Mouse (Mus musculus) neural tube, embryonic 15.5 days (tissue): ENCODE measurements at regions not wholly inside any gene's neighbourhood (a gene's known extent, or its start where the extent isn't known, plus 50 kb on each side); places are given as distances from the start of the nearest gene placed in this dataset.

Source experiments
- ATAC-seq: fragments of 200-750 bp; cut with Nextera tagmentation; 2 replicates; pipeline ENCODE4 v1.8.0; 2017; ENCODE audit warnings: mild to moderate bottlenecking, moderate TSS enrichment, moderate library complexity; ENCODE audit not compliant: low FRiP score
- H3K27ac ChIP-seq: fragments of 300-500 bp; sonication (generic); replicated peaks from 2 replicates; pipeline ENCODE4 v1.5.1; 2015; ENCODE audit warnings: mild to moderate bottlenecking, inconsistent platforms
- H3K27me3 ChIP-seq: fragments of 300-500 bp; sonication (generic); replicated peaks from 2 replicates; pipeline ENCODE4 v1.6.1; 2015; ENCODE audit warnings: inconsistent platforms
- H3K36me3 ChIP-seq: fragments of 300-500 bp; sonication (generic); 2 replicates; pipeline ENCODE4 v1.6.1; 2015; ENCODE audit warnings: inconsistent platforms
- H3K4me1 ChIP-seq: fragments of 300-500 bp; sonication (generic); 2 replicates; pipeline ENCODE4 v1.6.1; 2015; ENCODE audit warnings: inconsistent platforms
- H3K4me2 ChIP-seq: fragments of 300-500 bp; sonication (generic); 2 replicates; pipeline ENCODE4 v1.6.1; 2015; ENCODE audit warnings: inconsistent platforms, mild to moderate bottlenecking, moderate library complexity
- H3K4me3 ChIP-seq: fragments of 300-500 bp; sonication (generic); replicated peaks from 2 replicates; pipeline ENCODE4 v1.5.1; 2015; ENCODE audit warnings: mild to moderate bottlenecking, inconsistent platforms
- H3K9ac ChIP-seq: fragments of 300-500 bp; sonication (generic); replicated peaks from 2 replicates; pipeline ENCODE4 v1.6.1; 2015; ENCODE audit warnings: mild to moderate bottlenecking, inconsistent platforms
- H3K9me3 ChIP-seq: fragments of 300-500 bp; sonication (generic); replicated peaks from 2 replicates; pipeline ENCODE4 v1.6.1; 2016; ENCODE audit warnings: inconsistent platforms
- WGBS: fragments of 180-500 bp; shearing (Covaris S2); methylation state at CpG from one replicate; pipeline ENCODE4 v1.1.7; 2015; ENCODE audit warnings: mixed read lengths; 5-methylcytosine and 5-hydroxymethylcytosine counted together

GRCm38 (mm10) chr5:119507709-119508108 is 162.8 kb upstream of the Tbx3 start:
- Histone ChIP-seq H3K9me3 (no peaks in the 10 kb centered on the region), H3K4me3 (no peak overlapping the region), H3K9ac (no peak overlapping the region), H3K36me3 (no peaks in the 10 kb centered on the region), H3K4me2 (no peak overlapping the region), H3K27me3 (no peaks in the 10 kb centered on the region), H3K4me1 (no peaks in the 10 kb centered on the region), H3K27ac (no peak overlapping the region)
- 49% methylated on average over 14 of the region's 14 CpGs for WGBS
- no peak for ATAC-seq

GRCm38 (mm10) chr5:119518506-119519252 is 151.8 kb upstream of the Tbx3 start:
- Histone ChIP-seq H3K4me3 (no peak overlapping the region), H3K9me3 (no peaks in the 10 kb centered on the region), H3K4me1 (no peaks in the 10 kb centered on the region), H3K27ac (no peak overlapping the region), H3K9ac (no peak overlapping the region), H3K4me2 (no peak overlapping the region), H3K27me3 (no peaks in the 10 kb centered on the region), H3K36me3 (no peaks in the 10 kb centered on the region)
- WGBS: 74% methylated on average over 19 of the region's 19 CpGs
- ATAC-seq: no peak

- no peaks in the 10 kb centered on the region for H3K9me3 ChIP-seq
- no peak overlapping the region for H3K4me3 ChIP-seq
- H3K4me1 ChIP-seq: 0 out of 2 replicates have a peak, but pooled peaks cover 6% of the 10 kb centered on the region
- no peak overlapping the region for H3K27ac ChIP-seq
- H3K4me2 ChIP-seq: no peak overlapping the region
- 46% methylated on average over 4 of the region's 4 CpGs for WGBS
- H3K36me3 ChIP-seq: no peaks in the 10 kb centered on the region
- H3K27me3 ChIP-seq: no peaks in the 10 kb centered on the region
- ATAC-seq: no peak
- H3K9ac ChIP-seq: no peak overlapping the region
Measured at GRCm38 (mm10) chr5:119524171-119524570, 146.3 kb upstream of the Tbx3 start.

- Histone ChIP-seq H3K27me3 (no peaks in the 10 kb centered on the region), H3K36me3 (no peaks in the 10 kb centered on the region), H3K9me3 (no peaks in the 10 kb centered on the region), H3K4me1 (0 out of 2 replicates have a peak, but pooled peaks cover 6% of the 10 kb centered on the region), H3K4me3 (no peak overlapping the region), H3K4me2 (no peak overlapping the region), H3K9ac (no peak overlapping the region), H3K27ac (no peak overlapping the region)
- no peak for ATAC-seq
- 60% methylated on average over 5 of the region's 5 CpGs for WGBS
Measured at GRCm38 (mm10) chr5:119525960-119526359, 144.5 kb upstream of the Tbx3 start.

DNA sequence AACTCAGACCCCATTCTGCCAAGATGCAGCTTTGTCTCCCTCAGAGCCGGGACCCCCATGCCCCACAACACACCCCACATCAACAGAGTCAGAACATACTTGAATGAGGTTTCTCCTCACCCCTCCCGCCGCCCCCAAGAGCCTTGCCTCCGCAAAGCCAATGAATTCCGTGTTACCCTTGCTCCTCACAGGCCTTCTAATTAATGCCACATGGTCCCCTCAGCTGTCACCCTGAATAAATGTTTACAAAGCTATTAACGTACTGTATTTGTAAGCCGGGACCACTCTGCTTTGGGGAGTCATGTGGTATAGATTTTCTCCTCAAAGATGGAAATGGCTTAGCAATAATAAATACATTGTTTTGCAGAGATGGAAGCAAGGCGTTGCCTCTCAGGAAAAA is 140.5 kb upstream of the Tbx3 start:
- H3K27ac ChIP-seq: no peak overlapping the region
- H3K4me1 ChIP-seq: no peaks in the 10 kb centered on the region
- WGBS: 53% methylated on average over 8 of the region's 8 CpGs
- no peak overlapping the region for H3K9ac ChIP-seq
- no peaks in the 10 kb centered on the region for H3K27me3 ChIP-seq
- no peaks in the 10 kb centered on the region for H3K36me3 ChIP-seq
- ATAC-seq: no peak
- H3K9me3 ChIP-seq: no peaks in the 10 kb centered on the region
- H3K4me2 ChIP-seq: no peak overlapping the region
- no peak overlapping the region for H3K4me3 ChIP-seq

DNA sequence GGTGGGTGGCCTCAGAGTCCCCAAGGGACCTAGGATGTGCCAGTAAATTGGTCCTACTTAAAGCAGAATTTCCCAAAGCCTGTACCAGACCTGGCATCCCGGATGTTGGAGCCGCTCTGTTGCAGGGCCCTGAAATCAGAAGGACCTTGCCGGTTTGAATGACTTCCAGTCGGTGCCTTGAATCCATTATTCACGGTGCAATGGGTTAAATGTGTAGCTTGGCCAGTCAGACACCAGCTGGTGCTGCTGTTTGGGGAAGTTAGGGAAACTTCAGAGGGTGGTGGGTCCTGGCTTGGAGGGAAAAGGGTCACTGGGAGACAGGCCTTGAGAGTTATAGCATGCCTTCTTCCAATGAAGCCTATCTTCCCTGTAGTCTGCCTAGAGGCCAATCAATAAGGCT is 135.5 kb upstream of the Tbx3 start:
- 57% methylated on average over 5 of the region's 5 CpGs for WGBS
- Histone ChIP-seq H3K36me3 (no peaks in the 10 kb centered on the region), H3K27me3 (no peaks in the 10 kb centered on the region), H3K4me3 (no peak overlapping the region), H3K4me1 (no peaks in the 10 kb centered on the region), H3K9me3 (no peaks in the 10 kb centered on the region), H3K27ac (no peak overlapping the region), H3K4me2 (no peak overlapping the region), H3K9ac (no peak overlapping the region)
- no peak for ATAC-seq

GRCm38 (mm10) chr5:119542836-119543235 is 127.6 kb upstream of the Tbx3 start:
- no peaks in the 10 kb centered on the region for H3K4me1 ChIP-seq
- WGBS: 92% methylated on average over 11 of the region's 11 CpGs
- H3K9me3 ChIP-seq: no peaks in the 10 kb centered on the region
- H3K27ac ChIP-seq: no peak overlapping the region
- no peak for ATAC-seq
- no peaks in the 10 kb centered on the region for H3K36me3 ChIP-seq
- 0 out of 2 replicates have a peak, but pooled peaks cover 3% of the 10 kb centered on the region for H3K27me3 ChIP-seq
- no peak overlapping the region for H3K4me2 ChIP-seq
- no peak overlapping the region for H3K9ac ChIP-seq
- no peak overlapping the region for H3K4me3 ChIP-seq

DNA sequence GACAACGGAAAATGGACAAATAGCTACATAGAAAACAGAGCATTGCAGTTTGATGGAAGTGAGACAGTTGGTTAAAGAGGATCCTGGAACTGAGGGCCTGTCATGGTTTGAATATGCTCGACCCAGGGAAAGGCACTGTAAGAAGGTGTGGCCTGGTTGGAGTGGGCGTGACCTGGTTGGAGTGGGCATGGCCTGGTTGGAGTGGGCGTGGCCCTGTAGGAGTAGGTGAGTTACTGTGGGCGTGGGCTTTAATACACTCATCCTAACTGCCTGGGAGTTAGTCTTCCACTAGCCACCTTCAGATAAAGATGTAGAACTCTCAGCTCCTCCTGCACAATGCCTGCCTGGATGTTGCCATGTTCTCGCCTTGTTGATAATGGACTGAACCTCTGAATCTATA is 126.8 kb upstream of the Tbx3 start:
- 90% methylated on average over 6 of the region's 6 CpGs for WGBS
- H3K4me1 ChIP-seq: no peaks in the 10 kb centered on the region
- no peak overlapping the region for H3K4me2 ChIP-seq
- H3K27ac ChIP-seq: no peak overlapping the region
- 0 out of 2 replicates have a peak, but pooled peaks cover 3% of the 10 kb centered on the region for H3K27me3 ChIP-seq
- no peak overlapping the region for H3K4me3 ChIP-seq
- no peak overlapping the region for H3K9ac ChIP-seq
- no peaks in the 10 kb centered on the region for H3K36me3 ChIP-seq
- no peak for ATAC-seq
- no peaks in the 10 kb centered on the region for H3K9me3 ChIP-seq

DNA sequence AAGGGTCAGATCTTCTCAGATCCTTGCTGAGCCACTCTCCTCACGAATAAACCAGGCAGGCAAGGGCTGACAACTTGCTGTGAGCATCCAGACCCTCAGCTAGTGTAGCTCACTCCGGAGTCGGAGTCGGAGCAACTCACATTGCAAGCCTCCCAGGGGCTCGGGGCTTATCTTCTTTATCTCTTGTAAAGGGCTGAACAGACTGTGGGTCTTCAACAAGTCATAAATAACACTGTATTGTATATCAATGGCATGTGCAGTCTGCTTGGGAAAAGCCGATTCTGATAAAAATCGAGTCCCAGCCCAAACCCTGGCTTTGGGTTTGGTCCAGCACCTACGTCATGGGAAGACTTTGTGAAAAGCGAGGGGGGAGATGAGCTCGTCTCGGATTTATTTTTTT is 125.8 kb upstream of the Tbx3 start:
- Histone ChIP-seq H3K27ac (no peak overlapping the region), H3K36me3 (no peaks in the 10 kb centered on the region), H3K9me3 (no peaks in the 10 kb centered on the region), H3K4me1 (no peaks in the 10 kb centered on the region), H3K4me3 (no peak overlapping the region), H3K9ac (no peak overlapping the region), H3K27me3 (0 out of 2 replicates have a peak, but pooled peaks cover 3% of the 10 kb centered on the region), H3K4me2 (no peak overlapping the region)
- no peak for ATAC-seq
- 67% methylated on average over 11 of the region's 11 CpGs for WGBS

GRCm38 (mm10) chr5:119547070-119547469 is 123.4 kb upstream of the Tbx3 start:
- WGBS: 82% methylated on average over 19 of the region's 19 CpGs
- H3K9ac ChIP-seq: no peak overlapping the region
- H3K4me3 ChIP-seq: no peak overlapping the region
- 0 out of 2 replicates have a peak, but pooled peaks cover 3% of the 10 kb centered on the region for H3K27me3 ChIP-seq
- no peaks in the 10 kb centered on the region for H3K4me1 ChIP-seq
- ATAC-seq: no peak
- H3K9me3 ChIP-seq: 0 out of 2 replicates have a peak, but pooled peaks cover under 1% of the 10 kb centered on the region
- no peak overlapping the region for H3K27ac ChIP-seq
- H3K4me2 ChIP-seq: no peak overlapping the region
- H3K36me3 ChIP-seq: no peaks in the 10 kb centered on the region

- WGBS: 46% methylated on average over 6 of the region's 6 CpGs
- Histone ChIP-seq H3K27me3 (0 out of 2 replicates have a peak, but pooled peaks cover 3% of the 10 kb centered on the region), H3K4me1 (peaks cover 10% of the 10 kb centered on the region), H3K9me3 (0 out of 2 replicates have a peak, but pooled peaks cover 5% of the 10 kb centered on the region), H3K9ac (no peak overlapping the region), H3K36me3 (no peaks in the 10 kb centered on the region), H3K4me2 (no peak overlapping the region), H3K4me3 (no peak overlapping the region), H3K27ac (no peak overlapping the region)
- no peak for ATAC-seq
Measured at GRCm38 (mm10) chr5:119550916-119551315, 119.6 kb upstream of the Tbx3 start.

- Histone ChIP-seq H3K36me3 (no peaks in the 10 kb centered on the region), H3K4me2 (no peak overlapping the region), H3K4me1 (peaks cover 10% of the 10 kb centered on the region), H3K4me3 (no peak overlapping the region), H3K9ac (no peak overlapping the region), H3K27me3 (no peaks in the 10 kb centered on the region), H3K9me3 (0 out of 2 replicates have a peak, but pooled peaks cover 5% of the 10 kb centered on the region), H3K27ac (0 out of 2 replicates have a peak overlapping the region, but pooled peaks have one; percentile 45)
- 17% methylated on average over 5 of the region's 5 CpGs for WGBS
- ATAC-seq: no peak
Measured at GRCm38 (mm10) chr5:119553469-119553868, 117.0 kb upstream of the Tbx3 start.
